Mouse (Mus musculus): ENCODE data around the gene Stambpl1. TPM values are rescaled to one million over a fixed set of nuclear protein-coding genes. Genes with fewer than 3 reads are reported as not detected.
A peak's percentile ranks its signal among the peaks of the same experiment; 100 is the strongest.

Stambpl1 gene
- polyA plus RNA-seq, 1 experiment from 2014 or later: 13.0 TPM

DNA sequence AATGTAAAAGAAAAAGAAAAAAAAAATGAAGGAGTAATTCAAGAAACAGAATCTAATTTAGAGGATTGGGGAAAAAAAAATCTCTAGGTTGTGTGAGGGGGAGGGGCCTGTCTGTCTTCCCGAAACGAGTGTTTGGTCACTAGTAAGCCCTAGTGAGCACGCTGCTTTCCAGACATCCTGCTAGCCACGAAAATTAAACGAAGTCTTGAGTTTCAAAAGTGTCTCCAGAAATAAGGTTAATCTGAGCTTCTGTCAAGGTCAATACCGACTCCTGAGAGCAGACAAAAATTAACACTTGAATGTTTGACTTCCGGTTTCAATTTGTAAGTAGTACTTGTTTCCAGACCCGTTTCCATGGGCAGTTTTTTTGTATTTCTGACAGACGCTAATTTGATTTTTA is 1.1 kb downstream of the Stambpl1 start:
- Histone ChIP-seq H3K4me1 (replicated peaks; ENCODE audit: control insufficient read depth, insufficient read depth) (peaks cover 5% of the 10 kb centered on the region; the same call in 1 of the 2 replicates), H3K4me3 (ENCODE audit: low read depth, low read length) (peak overlapping the region; percentile 76), H3K36me3 (ENCODE audit: control insufficient read depth, insufficient read depth, low read length) (no peaks in the 10 kb centered on the region), H3K9me3 (ENCODE audit: control insufficient read depth, low read length) (no peaks in the 10 kb centered on the region), H3K27me3 (ENCODE audit: control insufficient read depth, insufficient read depth, low read length) (no peaks in the 10 kb centered on the region), H3K9ac (ENCODE audit: low read length) (peak overlapping the region; percentile 85; the same call in 1 of the 2 replicates), H3K27ac (replicated peaks) (peak overlapping the region; percentile 90; the same call in 1 of the 2 replicates), H3K4me2 (replicated peaks; ENCODE audit: low read depth) (peak overlapping the region; percentile 97)
- DNase-seq (ENCODE audit: low spot score) (peak; percentile 41), ATAC-seq (ENCODE audit: low FRiP score, low TSS enrichment) (no peak)
- WGBS: 1% methylated on average over 9 of the region's 9 CpGs
- no peak for TF ChIP-seq EP300 (optimal IDR thresholded peaks at IDR 0.05)
- TF ChIP-seq CTCF (IDR thresholded peaks at IDR 0.05; ENCODE audit: low read depth): no peak

DNA sequence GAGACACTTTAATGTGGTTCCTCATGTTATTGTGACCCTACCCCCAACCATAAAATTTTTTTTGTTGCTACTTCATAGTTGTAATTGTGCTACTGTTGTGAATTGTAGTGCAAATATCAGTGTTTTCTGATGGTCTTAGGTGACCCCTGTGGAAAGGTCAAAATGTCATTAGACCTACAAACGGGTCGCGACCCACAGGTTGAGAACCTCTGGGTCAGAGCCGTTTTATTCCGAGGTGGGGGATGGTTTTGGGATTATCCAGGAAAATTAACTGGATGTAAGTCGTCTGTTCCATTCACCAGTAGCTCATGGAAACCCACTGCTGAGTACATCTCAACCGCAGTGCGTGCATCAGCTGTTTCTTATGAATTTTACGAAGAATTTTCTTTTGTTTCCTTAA is 1.7 kb downstream of the Stambpl1 start:
- H3K4me1 ChIP-seq (replicated peaks; ENCODE audit: control insufficient read depth, insufficient read depth): peaks cover 5% of the 10 kb centered on the region; the same call in 1 of the 2 replicates
- ATAC-seq (ENCODE audit: low FRiP score, low TSS enrichment) (no peak), DNase-seq (ENCODE audit: low spot score) (no peak)
- TF ChIP-seq EP300 (optimal IDR thresholded peaks at IDR 0.05) (no peak), CTCF (IDR thresholded peaks at IDR 0.05; ENCODE audit: low read depth) (no peak)
- H3K9me3 ChIP-seq (ENCODE audit: control insufficient read depth, low read length): no peaks in the 10 kb centered on the region
- H3K27ac ChIP-seq (replicated peaks): no peak overlapping the region
- H3K4me3 ChIP-seq (ENCODE audit: low read depth, low read length): peak overlapping the region; percentile 76
- WGBS: 58% methylated on average over 9 of the region's 9 CpGs
- peak overlapping the region; percentile 97 for H3K4me2 ChIP-seq (replicated peaks; ENCODE audit: low read depth)
- no peaks in the 10 kb centered on the region for H3K36me3 ChIP-seq (ENCODE audit: control insufficient read depth, insufficient read depth, low read length)
- no peaks in the 10 kb centered on the region for H3K27me3 ChIP-seq (ENCODE audit: control insufficient read depth, insufficient read depth, low read length)
- peak overlapping the region; percentile 85; the same call in 1 of the 2 replicates for H3K9ac ChIP-seq (ENCODE audit: low read length)

DNA sequence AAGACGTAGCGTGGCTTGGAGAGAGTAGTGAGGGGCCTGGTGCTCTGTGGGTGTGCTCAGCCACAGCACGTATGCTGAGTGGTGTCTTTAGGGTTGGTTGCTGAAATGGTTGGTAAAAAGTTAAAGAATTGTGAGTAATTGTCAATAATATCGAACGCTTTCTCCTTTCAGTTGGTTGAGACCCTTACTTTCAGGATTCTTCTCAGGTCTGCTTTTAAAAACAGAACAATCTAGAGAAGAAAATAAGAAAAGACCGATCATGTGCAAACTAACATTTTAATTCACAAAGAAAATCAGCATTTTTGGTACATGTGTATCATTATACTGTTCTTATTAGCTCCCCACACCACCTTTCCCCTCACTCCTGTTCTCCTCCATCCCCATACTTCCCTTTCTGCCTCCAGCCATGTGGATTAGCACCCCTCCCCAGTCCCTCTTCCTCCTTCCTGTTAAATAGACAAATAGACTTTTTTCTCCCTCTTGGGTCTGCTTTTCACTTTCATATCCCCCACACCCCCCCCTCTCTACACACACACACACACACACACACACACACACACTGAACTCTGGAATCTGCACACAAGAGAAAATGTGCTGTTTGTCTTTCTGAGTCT is 2.2 kb downstream of the Stambpl1 start:
- no peak overlapping the region for H3K27ac ChIP-seq (replicated peaks)
- no peaks in the 10 kb centered on the region for H3K27me3 ChIP-seq (ENCODE audit: control insufficient read depth, insufficient read depth, low read length)
- no peak overlapping the region for H3K9ac ChIP-seq (ENCODE audit: low read length)
- DNase-seq (ENCODE audit: low spot score) (no peak), ATAC-seq (ENCODE audit: low FRiP score, low TSS enrichment) (no peak)
- no peaks in the 10 kb centered on the region for H3K9me3 ChIP-seq (ENCODE audit: control insufficient read depth, low read length)
- peaks cover 5% of the 10 kb centered on the region; the same call in 1 of the 2 replicates for H3K4me1 ChIP-seq (replicated peaks; ENCODE audit: control insufficient read depth, insufficient read depth)
- TF ChIP-seq EP300 (optimal IDR thresholded peaks at IDR 0.05) (no peak), CTCF (IDR thresholded peaks at IDR 0.05; ENCODE audit: low read depth) (no peak)
- WGBS: 89% methylated on average over 6 of the region's 6 CpGs
- peak overlapping the region; percentile 76; the same call in 1 of the 2 replicates for H3K4me3 ChIP-seq (ENCODE audit: low read depth, low read length)
- no peaks in the 10 kb centered on the region for H3K36me3 ChIP-seq (ENCODE audit: control insufficient read depth, insufficient read depth, low read length)
- peak overlapping the region; percentile 97 for H3K4me2 ChIP-seq (replicated peaks; ENCODE audit: low read depth)

DNA sequence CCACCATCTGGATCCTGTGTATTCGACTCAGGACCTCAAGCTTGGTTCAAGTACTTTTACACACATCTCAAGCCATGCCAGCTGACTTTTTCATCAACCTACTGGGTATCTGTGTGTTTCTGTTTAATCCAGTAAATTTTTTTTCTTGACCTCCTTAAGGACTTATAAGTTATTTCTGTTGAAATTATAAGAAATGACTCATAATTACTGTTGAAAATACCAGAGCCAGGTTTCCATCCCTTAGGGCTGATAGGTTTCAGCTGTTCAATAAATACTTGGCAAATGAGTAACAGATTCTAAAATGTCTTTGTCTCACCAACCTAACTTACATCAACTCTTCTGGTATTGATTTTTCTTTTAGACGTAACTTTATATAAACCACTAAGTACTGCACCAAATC is 3.0 kb downstream of the Stambpl1 start:
- ATAC-seq (ENCODE audit: low FRiP score, low TSS enrichment) (no peak), DNase-seq (ENCODE audit: low spot score) (no peak)
- TF ChIP-seq CTCF (IDR thresholded peaks at IDR 0.05; ENCODE audit: low read depth): no peak
- TF ChIP-seq EP300 (optimal IDR thresholded peaks at IDR 0.05): no peak
- Histone ChIP-seq H3K36me3 (ENCODE audit: control insufficient read depth, insufficient read depth, low read length) (no peaks in the 10 kb centered on the region), H3K4me1 (replicated peaks; ENCODE audit: control insufficient read depth, insufficient read depth) (peaks cover 5% of the 10 kb centered on the region; the same call in 1 of the 2 replicates), H3K9ac (ENCODE audit: low read length) (no peak overlapping the region), H3K9me3 (ENCODE audit: control insufficient read depth, low read length) (no peaks in the 10 kb centered on the region), H3K4me2 (replicated peaks; ENCODE audit: low read depth) (no peak overlapping the region), H3K27ac (replicated peaks) (no peak overlapping the region), H3K27me3 (ENCODE audit: control insufficient read depth, insufficient read depth, low read length) (no peaks in the 10 kb centered on the region), H3K4me3 (ENCODE audit: low read depth, low read length) (no peak overlapping the region)
- WGBS: 34% methylated on average over 2 of the region's 2 CpGs

DNA sequence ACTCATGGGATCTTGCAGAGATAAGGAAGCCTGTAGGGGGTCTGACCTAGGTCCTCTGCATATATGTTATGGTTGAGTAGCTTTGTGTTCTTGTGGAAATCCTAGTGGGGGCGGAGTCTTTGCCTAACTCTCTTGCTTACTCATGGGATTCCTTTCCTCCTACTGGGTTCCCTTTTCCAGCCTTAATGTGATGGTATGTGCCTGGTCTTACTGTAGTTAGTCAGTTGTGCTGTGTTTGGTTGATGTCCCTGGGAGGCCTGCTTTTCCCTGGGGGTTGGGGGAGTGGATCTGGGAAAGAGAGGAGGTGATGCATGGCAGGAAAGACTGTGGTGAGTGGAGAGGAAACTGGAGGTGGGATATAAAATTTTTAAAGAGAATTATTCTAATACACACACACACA is 6.0 kb downstream of the Stambpl1 start:
- 0 out of 2 replicates have a peak, but pooled peaks have one; percentile 22 for ATAC-seq (ENCODE audit: low FRiP score, low TSS enrichment)
- TF ChIP-seq CTCF (IDR thresholded peaks at IDR 0.05; ENCODE audit: low read depth): no peak
- TF ChIP-seq EP300 (optimal IDR thresholded peaks at IDR 0.05): no peak

DNA sequence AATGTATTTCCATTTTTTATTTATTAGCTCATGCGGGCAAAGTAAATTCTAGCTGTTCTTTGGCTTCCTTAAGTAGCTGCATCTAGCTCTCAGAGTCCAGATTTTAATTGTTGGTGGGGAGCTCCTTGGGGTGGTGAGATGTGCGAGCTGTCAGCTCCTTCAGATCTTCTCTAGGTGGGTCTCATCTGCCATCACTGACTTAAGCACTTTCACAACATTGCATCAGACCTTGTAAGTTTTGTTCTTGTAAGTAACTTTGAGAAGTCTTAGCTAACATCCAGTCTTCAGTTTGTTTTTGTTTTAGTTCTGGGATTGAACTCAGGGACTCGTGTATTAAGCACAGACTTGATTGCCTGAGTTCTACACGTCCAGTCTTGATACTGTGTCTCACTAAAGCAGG is 6.9 kb downstream of the Stambpl1 start:
- no peak overlapping the region for H3K9ac ChIP-seq (ENCODE audit: low read length)
- H3K27ac ChIP-seq (replicated peaks): no peak overlapping the region
- DNase-seq (ENCODE audit: low spot score) (no peak), ATAC-seq (ENCODE audit: low FRiP score, low TSS enrichment) (no peak)
- no peaks in the 10 kb centered on the region for H3K27me3 ChIP-seq (ENCODE audit: control insufficient read depth, insufficient read depth, low read length)
- no peak overlapping the region for H3K4me3 ChIP-seq (ENCODE audit: low read depth, low read length)
- no peaks in the 10 kb centered on the region for H3K9me3 ChIP-seq (ENCODE audit: control insufficient read depth, low read length)
- no peaks in the 10 kb centered on the region for H3K4me1 ChIP-seq (replicated peaks; ENCODE audit: control insufficient read depth, insufficient read depth)
- no peak overlapping the region for H3K4me2 ChIP-seq (replicated peaks; ENCODE audit: low read depth)
- TF ChIP-seq EP300 (optimal IDR thresholded peaks at IDR 0.05) (no peak), CTCF (IDR thresholded peaks at IDR 0.05; ENCODE audit: low read depth) (no peak)
- no peaks in the 10 kb centered on the region for H3K36me3 ChIP-seq (ENCODE audit: control insufficient read depth, insufficient read depth, low read length)
- WGBS: 68% methylated on average over 4 of the region's 4 CpGs

More for the DNA sequence above, 6.0 kb downstream of the Stambpl1 start:
- 90% methylated on average over 1 of the region's 1 CpGs for WGBS
- Histone ChIP-seq H3K4me3 (ENCODE audit: low read depth, low read length) (no peak overlapping the region), H3K4me2 (replicated peaks; ENCODE audit: low read depth) (no peak overlapping the region), H3K27me3 (ENCODE audit: control insufficient read depth, insufficient read depth, low read length) (no peaks in the 10 kb centered on the region), H3K9ac (ENCODE audit: low read length) (no peak overlapping the region), H3K4me1 (replicated peaks; ENCODE audit: control insufficient read depth, insufficient read depth) (peaks cover 3% of the 10 kb centered on the region; the same call in 1 of the 2 replicates), H3K27ac (replicated peaks) (no peak overlapping the region), H3K9me3 (ENCODE audit: control insufficient read depth, low read length) (no peaks in the 10 kb centered on the region), H3K36me3 (ENCODE audit: control insufficient read depth, insufficient read depth, low read length) (no peaks in the 10 kb centered on the region)
- DNase-seq (ENCODE audit: low spot score): no peak

All from stomach, postnatal 0 days (tissue).